Mouse (Mus musculus): ENCODE measurements around the gene Brap. TPM values are rescaled to one million over a fixed set of nuclear protein-coding genes. Genes with fewer than 3 reads are reported as not detected.

Gene Brap
- polyA plus RNA-seq, 1 experiment from 2014 or later = 51.5 TPM

DNA sequence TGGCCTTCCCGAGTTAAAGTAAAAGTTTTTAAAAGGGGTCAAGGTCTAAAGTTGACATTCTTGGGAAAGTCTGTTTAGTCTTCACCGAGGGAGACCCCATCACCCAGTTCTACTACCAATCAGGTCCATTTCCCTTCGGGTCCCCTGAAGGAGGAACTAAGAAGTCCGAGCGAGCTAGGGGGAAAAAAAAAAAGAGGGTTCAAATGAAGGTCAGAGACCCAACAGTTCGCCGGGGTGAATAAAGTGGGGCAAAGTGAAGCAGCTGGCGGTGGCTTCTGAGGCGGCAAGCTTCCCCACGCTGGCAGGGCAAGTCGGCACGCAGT is 50.4 kb downstream of the Brap start:
- Histone ChIP-seq H3K4me3 (replicated peaks; ENCODE audit: low read length) (peak overlapping the region; percentile 84), H3K36me3 (ENCODE audit: control insufficient read depth, insufficient read depth) (no peaks in the 10 kb centered on the region), H3K27me3 (replicated peaks; ENCODE audit: control insufficient read depth, insufficient read depth, low read length) (no peaks in the 10 kb centered on the region), H3K27ac (ENCODE audit: low read length) (peak overlapping the region; percentile 97; the same call in 1 of the 2 replicates), H3K4me1 (replicated peaks; ENCODE audit: control insufficient read depth, insufficient read depth, low read length) (peaks cover 27% of the 10 kb centered on the region), H3K9me3 (ENCODE audit: control insufficient read depth, low read length) (no peaks in the 10 kb centered on the region), H3K4me2 (ENCODE audit: low read length) (peak overlapping the region; percentile 90), H3K9ac (replicated peaks; ENCODE audit: low read depth, low read length) (peak overlapping the region; percentile 89)
- under 1% methylated on average over 12 of the region's 12 CpGs for WGBS
- ATAC-seq = no peak

DNA sequence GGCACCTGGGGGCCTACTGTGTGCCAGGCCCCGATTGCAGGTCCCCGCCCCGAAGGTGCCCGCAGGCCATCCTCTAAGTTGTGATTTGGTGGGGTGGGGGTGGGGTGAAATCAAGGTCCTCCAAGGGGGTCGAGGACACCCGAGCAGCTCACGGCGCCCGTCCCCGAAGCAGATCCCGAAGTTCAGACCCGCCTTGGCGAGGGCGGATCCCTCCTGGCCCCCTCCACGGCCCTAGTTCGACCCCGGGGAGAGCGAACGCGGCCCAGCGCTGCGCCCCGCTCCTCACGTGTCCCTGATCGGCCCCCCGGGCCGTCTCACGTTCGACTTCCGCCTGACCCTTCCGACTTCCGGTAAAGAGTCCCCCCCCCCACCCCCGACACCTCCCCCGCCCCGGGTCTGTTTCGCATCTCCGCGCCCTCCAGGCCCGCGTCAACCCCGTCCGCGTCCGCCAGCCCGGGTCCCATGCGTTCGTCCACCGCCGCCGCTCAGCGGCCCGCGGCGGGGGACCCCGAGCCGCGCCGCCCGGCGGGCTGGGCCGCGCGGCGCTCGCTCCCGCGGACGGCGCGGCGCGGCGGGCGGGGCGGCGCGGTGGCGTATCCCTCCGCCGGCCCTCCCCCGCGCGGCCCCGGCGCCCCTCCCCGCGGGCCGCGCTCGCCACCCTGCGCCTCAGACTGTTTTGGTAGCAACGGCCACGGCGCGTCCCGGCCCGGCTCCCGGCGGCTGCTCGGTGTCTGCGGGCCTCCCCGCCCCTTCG is 51.0 kb downstream of the Brap start, which contains the start of gene Atxn2:
Atxn2 (plus strand) TSS at position 164 of the 754 bp plus-strand sequence.
- no peaks in the 10 kb centered on the region for H3K36me3 ChIP-seq (ENCODE audit: control insufficient read depth, insufficient read depth)
- peak within 1 kb of the TSS; percentile 97 for H3K27ac ChIP-seq (ENCODE audit: low read length)
- H3K4me1 ChIP-seq (replicated peaks; ENCODE audit: control insufficient read depth, insufficient read depth, low read length) = peaks cover 31% of the 10 kb centered on the region
- no peaks in the 10 kb centered on the region for H3K27me3 ChIP-seq (replicated peaks; ENCODE audit: control insufficient read depth, insufficient read depth, low read length)
- H3K9ac ChIP-seq (replicated peaks; ENCODE audit: low read depth, low read length) = peak within 1 kb of the TSS; percentile 89
- H3K4me2 ChIP-seq (ENCODE audit: low read length) = peak within 1 kb of the TSS; percentile 91
- H3K9me3 ChIP-seq (ENCODE audit: control insufficient read depth, low read length) = no peaks in the 10 kb centered on the region
- under 1% methylated on average over 63 of the region's 103 CpGs for WGBS
- peak within 1 kb of the TSS; percentile 84 for H3K4me3 ChIP-seq (replicated peaks; ENCODE audit: low read length)
- ATAC-seq = peak; percentile 81

DNA sequence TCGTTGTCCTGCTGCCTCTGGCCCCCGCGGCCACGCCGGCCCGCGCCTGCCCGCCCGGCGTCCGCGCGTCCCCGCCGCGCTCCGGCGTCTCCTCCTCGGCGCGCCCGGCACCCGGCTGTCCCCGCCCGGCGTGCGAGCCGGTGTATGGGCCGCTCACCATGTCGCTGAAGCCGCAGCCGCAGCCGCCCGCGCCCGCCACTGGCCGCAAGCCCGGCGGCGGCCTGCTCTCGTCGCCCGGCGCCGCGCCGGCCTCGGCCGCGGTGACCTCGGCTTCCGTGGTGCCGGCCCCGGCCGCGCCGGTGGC is 51.5 kb downstream of the Brap start:
- Histone ChIP-seq H3K27ac (ENCODE audit: low read length) (peak overlapping the region; percentile 97), H3K9ac (replicated peaks; ENCODE audit: low read depth, low read length) (peak overlapping the region; percentile 89), H3K4me2 (ENCODE audit: low read length) (peak overlapping the region; percentile 91), H3K9me3 (ENCODE audit: control insufficient read depth, low read length) (no peaks in the 10 kb centered on the region), H3K4me1 (replicated peaks; ENCODE audit: control insufficient read depth, insufficient read depth, low read length) (peaks cover 32% of the 10 kb centered on the region), H3K36me3 (ENCODE audit: control insufficient read depth, insufficient read depth) (no peaks in the 10 kb centered on the region), H3K4me3 (replicated peaks; ENCODE audit: low read length) (peak overlapping the region; percentile 84), H3K27me3 (replicated peaks; ENCODE audit: control insufficient read depth, insufficient read depth, low read length) (no peaks in the 10 kb centered on the region)
- 0% methylated on average over 47 of the region's 57 CpGs for WGBS
- ATAC-seq = peak; percentile 53

DNA sequence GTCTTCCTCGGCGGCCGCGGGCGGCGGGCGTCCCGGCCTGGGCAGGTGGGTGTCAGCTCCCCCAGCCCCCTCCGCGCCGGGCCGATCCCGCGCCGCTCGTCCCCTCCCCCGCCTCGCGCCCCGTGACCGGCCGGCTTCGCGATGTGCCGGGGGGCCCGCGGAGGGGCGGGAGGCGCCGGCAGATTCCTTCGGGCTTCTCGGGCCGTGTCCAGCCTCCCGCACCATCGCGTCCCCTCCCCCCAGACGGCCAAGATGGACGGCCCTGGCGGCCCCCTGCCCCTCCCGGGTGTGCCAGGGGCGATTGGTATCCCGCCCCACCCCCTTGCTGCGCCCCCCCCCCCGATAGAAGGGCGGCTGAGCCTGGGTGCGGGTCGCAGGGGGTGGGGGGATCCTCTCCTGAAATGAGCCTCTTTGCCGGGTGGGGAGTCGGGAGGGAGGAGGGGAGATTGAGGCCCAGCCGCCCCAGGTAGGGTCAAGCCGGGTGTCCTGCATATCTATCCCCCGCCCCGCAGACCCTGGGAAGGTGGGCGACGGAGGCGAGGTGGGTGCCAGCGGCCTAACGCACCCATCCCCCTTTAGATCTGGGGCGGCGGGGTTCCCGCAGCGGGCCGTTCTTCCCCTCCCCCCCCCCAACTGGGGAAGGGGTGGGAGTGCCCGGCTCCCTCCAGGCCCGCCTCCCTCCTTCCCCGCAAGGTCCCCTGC is 52.0 kb downstream of the Brap start:
- Histone ChIP-seq H3K27ac (ENCODE audit: low read length) (peak overlapping the region; percentile 97), H3K4me1 (replicated peaks; ENCODE audit: control insufficient read depth, insufficient read depth, low read length) (peaks cover 32% of the 10 kb centered on the region), H3K36me3 (ENCODE audit: control insufficient read depth, insufficient read depth) (no peaks in the 10 kb centered on the region), H3K27me3 (replicated peaks; ENCODE audit: control insufficient read depth, insufficient read depth, low read length) (no peaks in the 10 kb centered on the region), H3K4me2 (ENCODE audit: low read length) (peak overlapping the region; percentile 91), H3K4me3 (replicated peaks; ENCODE audit: low read length) (peak overlapping the region; percentile 84), H3K9ac (replicated peaks; ENCODE audit: low read depth, low read length) (peak overlapping the region; percentile 89), H3K9me3 (ENCODE audit: control insufficient read depth, low read length) (no peaks in the 10 kb centered on the region)
- WGBS = under 1% methylated on average over 23 of the region's 66 CpGs
- ATAC-seq = peak; percentile 46

GRCm38 (mm10) chr5:121712934-121713538 is 52.7 kb downstream of the Brap start:
- no peaks in the 10 kb centered on the region for H3K36me3 ChIP-seq (ENCODE audit: control insufficient read depth, insufficient read depth)
- no peaks in the 10 kb centered on the region for H3K9me3 ChIP-seq (ENCODE audit: control insufficient read depth, low read length)
- peaks cover 32% of the 10 kb centered on the region for H3K4me1 ChIP-seq (replicated peaks; ENCODE audit: control insufficient read depth, insufficient read depth, low read length)
- WGBS = under 1% methylated on average over 27 of the region's 32 CpGs
- H3K9ac ChIP-seq (replicated peaks; ENCODE audit: low read depth, low read length) = peak overlapping the region; percentile 89
- H3K4me2 ChIP-seq (ENCODE audit: low read length) = peak overlapping the region; percentile 91
- 0 out of 2 replicates have a peak, but pooled peaks have one; percentile 24 for ATAC-seq
- no peaks in the 10 kb centered on the region for H3K27me3 ChIP-seq (replicated peaks; ENCODE audit: control insufficient read depth, insufficient read depth, low read length)
- H3K4me3 ChIP-seq (replicated peaks; ENCODE audit: low read length) = peak overlapping the region; percentile 84
- H3K27ac ChIP-seq (ENCODE audit: low read length) = peak overlapping the region; percentile 97

DNA sequence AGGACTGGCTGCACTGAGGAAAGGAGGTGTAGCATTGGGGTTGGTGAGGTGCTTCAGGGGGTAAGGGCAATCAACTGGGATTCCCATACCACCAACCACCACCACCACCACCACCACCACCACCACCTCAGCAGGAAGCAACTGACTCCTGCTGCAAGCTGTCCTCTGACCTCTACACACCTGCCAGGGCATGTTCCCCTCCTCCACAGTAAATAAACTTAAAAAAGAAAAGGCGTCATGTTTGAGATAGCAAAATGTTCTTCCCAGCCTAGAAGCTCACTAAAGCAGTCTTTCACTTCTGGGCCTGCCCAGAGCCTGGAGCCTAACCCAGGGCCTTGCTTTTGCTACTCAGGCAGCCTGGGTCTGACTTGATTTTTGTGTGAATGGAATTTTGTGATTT is 54.0 kb downstream of the Brap start:
- Histone ChIP-seq H3K9ac (replicated peaks; ENCODE audit: low read depth, low read length) (no peak overlapping the region), H3K9me3 (ENCODE audit: control insufficient read depth, low read length) (no peaks in the 10 kb centered on the region), H3K4me1 (replicated peaks; ENCODE audit: control insufficient read depth, insufficient read depth, low read length) (peaks cover 34% of the 10 kb centered on the region), H3K4me2 (ENCODE audit: low read length) (no peak overlapping the region; the same call in 1 of the 2 replicates), H3K27ac (ENCODE audit: low read length) (no peak overlapping the region), H3K36me3 (ENCODE audit: control insufficient read depth, insufficient read depth) (no peaks in the 10 kb centered on the region), H3K27me3 (replicated peaks; ENCODE audit: control insufficient read depth, insufficient read depth, low read length) (no peaks in the 10 kb centered on the region), H3K4me3 (replicated peaks; ENCODE audit: low read length) (no peak overlapping the region)
- 94% methylated on average over 1 of the region's 1 CpGs for WGBS
- no peak for ATAC-seq

DNA sequence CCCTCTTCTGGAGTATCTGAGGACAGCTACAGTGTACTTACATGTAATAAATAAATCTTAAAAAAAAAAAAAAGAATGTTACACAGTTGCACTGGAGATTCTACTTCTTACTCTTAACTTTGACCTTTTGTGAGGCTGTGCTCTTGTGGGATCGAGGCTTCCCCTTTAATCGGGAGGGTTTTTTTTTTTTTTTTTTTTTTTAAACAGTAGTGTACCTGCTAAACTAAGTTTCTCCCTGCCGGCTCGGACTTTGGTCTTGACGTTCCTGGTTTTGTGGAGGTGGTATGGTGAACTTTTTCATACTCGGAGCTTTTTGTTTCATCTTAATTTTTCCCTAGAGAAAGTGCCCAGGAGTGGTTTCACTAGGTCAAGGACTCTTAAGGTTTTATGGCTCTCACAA is 54.6 kb downstream of the Brap start:
- Histone ChIP-seq H3K9me3 (ENCODE audit: control insufficient read depth, low read length) (no peaks in the 10 kb centered on the region), H3K4me2 (ENCODE audit: low read length) (no peak overlapping the region), H3K4me1 (replicated peaks; ENCODE audit: control insufficient read depth, insufficient read depth, low read length) (peaks cover 37% of the 10 kb centered on the region), H3K36me3 (ENCODE audit: control insufficient read depth, insufficient read depth) (no peaks in the 10 kb centered on the region), H3K27ac (ENCODE audit: low read length) (no peak overlapping the region), H3K9ac (replicated peaks; ENCODE audit: low read depth, low read length) (no peak overlapping the region), H3K4me3 (replicated peaks; ENCODE audit: low read length) (no peak overlapping the region), H3K27me3 (replicated peaks; ENCODE audit: control insufficient read depth, insufficient read depth, low read length) (no peaks in the 10 kb centered on the region)
- WGBS = 93% methylated on average over 6 of the region's 6 CpGs
- ATAC-seq = no peak

DNA sequence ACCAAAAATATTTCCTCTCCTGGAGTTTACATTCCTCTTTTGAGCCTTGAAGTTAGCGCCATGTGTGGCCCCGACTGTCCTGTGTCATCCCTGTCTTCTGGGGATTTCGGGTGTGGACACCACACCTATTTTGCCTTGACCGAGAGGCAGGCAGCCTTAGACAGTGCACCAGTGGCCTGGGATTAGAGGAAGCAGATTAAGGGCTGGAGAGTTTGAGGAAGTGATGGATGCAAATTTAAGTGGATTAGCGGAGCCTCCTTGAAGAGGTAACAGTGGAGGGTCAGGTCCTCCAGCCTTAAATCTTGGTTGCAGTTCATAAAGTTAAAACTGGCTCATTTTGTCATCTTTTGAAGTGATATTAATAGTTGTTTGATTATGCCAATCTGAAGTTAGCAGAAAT is 58.1 kb downstream of the Brap start:
- Histone ChIP-seq H3K4me1 (replicated peaks; ENCODE audit: control insufficient read depth, insufficient read depth, low read length) (peaks cover 28% of the 10 kb centered on the region), H3K27me3 (replicated peaks; ENCODE audit: control insufficient read depth, insufficient read depth, low read length) (no peaks in the 10 kb centered on the region), H3K4me2 (ENCODE audit: low read length) (no peak overlapping the region), H3K36me3 (ENCODE audit: control insufficient read depth, insufficient read depth) (no peaks in the 10 kb centered on the region), H3K4me3 (replicated peaks; ENCODE audit: low read length) (no peak overlapping the region), H3K9ac (replicated peaks; ENCODE audit: low read depth, low read length) (no peak overlapping the region), H3K9me3 (ENCODE audit: control insufficient read depth, low read length) (no peaks in the 10 kb centered on the region), H3K27ac (ENCODE audit: low read length) (no peak overlapping the region)
- 84% methylated on average over 5 of the region's 5 CpGs for whole genome bisulfite sequencing
- ATAC-seq = no peak

- no peak overlapping the region for H3K4me2 ChIP-seq (ENCODE audit: low read length)
- no peaks in the 10 kb centered on the region for H3K9me3 ChIP-seq (ENCODE audit: control insufficient read depth, low read length)
- no peaks in the 10 kb centered on the region for H3K27me3 ChIP-seq (replicated peaks; ENCODE audit: control insufficient read depth, insufficient read depth, low read length)
- peaks cover 9% of the 10 kb centered on the region; the same call in 1 of the 2 replicates for H3K4me1 ChIP-seq (replicated peaks; ENCODE audit: control insufficient read depth, insufficient read depth, low read length)
- no peaks in the 10 kb centered on the region for H3K36me3 ChIP-seq (ENCODE audit: control insufficient read depth, insufficient read depth)
- WGBS = 80% methylated on average over 5 of the region's 5 CpGs
- no peak overlapping the region for H3K9ac ChIP-seq (replicated peaks; ENCODE audit: low read depth, low read length)
- no peak overlapping the region for H3K27ac ChIP-seq (ENCODE audit: low read length)
- H3K4me3 ChIP-seq (replicated peaks; ENCODE audit: low read length) = no peak overlapping the region
- no peak for ATAC-seq
Observed at GRCm38 (mm10) chr5:121720888-121721585, 60.7 kb downstream of the Brap start.
